Mouse (Mus musculus) monocyte, adult 5-6 weeks (primary cell): ENCODE data around the gene Dip2b. TPM values are rescaled to one million over a fixed set of nuclear protein-coding genes. Genes with fewer than 3 reads are reported as not detected.

Source experiments
- ATAC-seq: fragments of 153-309, 156-312 bp; replicated peaks from 2 replicates; pipeline ENCODE4 v1.8.0; 2017; ENCODE audit warnings: mild to moderate bottlenecking; ENCODE audit not compliant: low TSS enrichment, insufficient number of reproducible peaks, severe bottlenecking, poor library complexity, low FRiP score
- total RNA-seq: library from RNA; stranded (forward); fragments of 200-1000, 200-491, 200-594 nt; gene quantifications from 3 replicates; pipeline ENCODE4 v1.2.3, GENCODE M21; 2017

Dip2b gene
- total RNA-seq, 1 experiment from 2014 or later: 12.8 TPM

- ATAC-seq: no peak
Measured at GRCm38 (mm10) chr15:100265586-100266325, 227.3 kb downstream of the Dip2b start.

- no peak for ATAC-seq
Measured at GRCm38 (mm10) chr15:100268916-100269315, 230.5 kb downstream of the Dip2b start.

Other genes with a start within 250 kb of the Dip2b start
- 21.8 to 31.4 TPM (median 27.4 TPM) in 3 replicates for gene Lima1, start 163.2 kb upstream of the Dip2b start, total RNA-seq
- gene Fam186a, start 71.6 kb upstream of the Dip2b start, total RNA-seq: not detected in 3 replicates
- gene Larp4, start 68.6 kb upstream of the Dip2b start, total RNA-seq: 49.3 to 57.6 TPM (median 49.7 TPM) in 3 replicates
- 49.1 to 81.7 TPM (median 57.2 TPM) in 3 replicates for gene Atf1, start 189.2 kb downstream of the Dip2b start, total RNA-seq
- gene Tmprss12, start 242.2 kb downstream of the Dip2b start, total RNA-seq: not detected in 3 replicates